8 mouse cellular contexts compared by ENCODE assay signal in genomic region chr10:27616641-27617415, GRCm38 (mm10). TPM values are rescaled to one million over a fixed set of nuclear protein-coding genes. Genes with fewer than 3 reads are reported as not detected.
A peak's percentile ranks its signal among the peaks of the same experiment; 100 is the strongest.
DNase-seq lines count a peak whose midpoint lies in the region; ATAC-seq lines count a peak whose summit lies in the region.

No protein-coding gene starts in this region.

- DNase-seq in spleen, postnatal 4 days (ENCODE audit: low spot score in 2 of 2), result peak; percentile 11 to 55
- DNase-seq in spleen, postnatal 36 days (ENCODE audit: low spot score in 2 of 2), result no peak
- DNase-seq in heart, postnatal 4 days, result peak; percentile 65
- DNase-seq in limb, embryonic 11.5 days (ENCODE audit: low spot score), result peak; percentile 69
- peak; percentile 51 to 59 for DNase-seq in urinary bladder, postnatal 4 days (ENCODE audit: low spot score in 2 of 2)
- DNase-seq in left cerebral cortex, postnatal 25 days (ENCODE audit: low spot score in 2 of 2), result no peak

- no peaks in the 10 kb centered on the region for H3K9me3 ChIP-seq in forebrain, embryonic 15.5 days
- H3K9me3 ChIP-seq in limb, embryonic 11.5 days (ENCODE audit: control insufficient read depth, low read length), result no peaks in the 10 kb centered on the region
- H3K9me3 ChIP-seq in midbrain, embryonic 15.5 days, result no peaks in the 10 kb centered on the region

- intact Hi-C loops in left cerebral cortex, postnatal 25 days (cut with DNase I), result no loop called here

- H3K9ac ChIP-seq in forebrain, embryonic 15.5 days (replicated peaks), result peak overlapping the region; percentile 11; the same call in 1 of the 2 replicates
- peak overlapping the region; percentile 68 for H3K9ac ChIP-seq in limb, embryonic 11.5 days (ENCODE audit: low read length)
- 0 out of 2 replicates have a peak overlapping the region, but pooled peaks have one; percentile 2 for H3K9ac ChIP-seq in midbrain, embryonic 15.5 days

- H3K27me3 ChIP-seq in forebrain, embryonic 15.5 days, result no peaks in the 10 kb centered on the region
- no peaks in the 10 kb centered on the region for H3K27me3 ChIP-seq in limb, embryonic 11.5 days (ENCODE audit: control insufficient read depth, insufficient read depth, low read length)
- no peaks in the 10 kb centered on the region for H3K27me3 ChIP-seq in midbrain, embryonic 15.5 days (replicated peaks)

- WGBS in forebrain, embryonic 15.5 days, result 15% methylated on average over 18 of the region's 18 CpGs
- WGBS in limb, embryonic 11.5 days, result 3% methylated on average over 18 of the region's 18 CpGs
- 15% methylated on average over 18 of the region's 18 CpGs for WGBS in midbrain, embryonic 15.5 days

- H3K4me3 ChIP-seq in forebrain, embryonic 15.5 days, result peak overlapping the region; percentile 28
- H3K4me3 ChIP-seq in limb, embryonic 11.5 days (ENCODE audit: low read depth, low read length), result peak overlapping the region; percentile 42
- H3K4me3 ChIP-seq in midbrain, embryonic 15.5 days, result peak overlapping the region; percentile 25

- no peak overlapping the region for H3K27ac ChIP-seq in forebrain, embryonic 15.5 days (replicated peaks)
- H3K27ac ChIP-seq in limb, embryonic 11.5 days (replicated peaks; ENCODE audit: low read depth, low read length), result peak overlapping the region; percentile 81
- no peak overlapping the region for H3K27ac ChIP-seq in midbrain, embryonic 15.5 days

- H3K4me1 ChIP-seq in forebrain, embryonic 15.5 days, result peaks cover 10% of the 10 kb centered on the region; the same call in 1 of the 2 replicates
- H3K4me1 ChIP-seq in limb, embryonic 11.5 days (ENCODE audit: control insufficient read depth, insufficient read depth, low read length), result peaks cover 10% of the 10 kb centered on the region
- H3K4me1 ChIP-seq in midbrain, embryonic 15.5 days, result peaks cover 6% of the 10 kb centered on the region; the same call in 1 of the 2 replicates

- peak; percentile 76 for ATAC-seq in forebrain, embryonic 15.5 days (replicated peaks)
- peak; percentile 84 for ATAC-seq in limb, embryonic 11.5 days (ENCODE audit: insufficient number of reproducible peaks, low FRiP score, low TSS enrichment, low read depth)
- 0 out of 2 replicates have a peak, but pooled peaks have one; percentile 50 for ATAC-seq in midbrain, embryonic 15.5 days (replicated peaks)

- H3K4me2 ChIP-seq in forebrain, embryonic 15.5 days (replicated peaks), result peak overlapping the region; percentile 46
- peak overlapping the region; percentile 75 for H3K4me2 ChIP-seq in limb, embryonic 11.5 days (ENCODE audit: low read depth, severe bottlenecking)
- peak overlapping the region; percentile 49 for H3K4me2 ChIP-seq in midbrain, embryonic 15.5 days

- H3K36me3 ChIP-seq in forebrain, embryonic 15.5 days, result no peaks in the 10 kb centered on the region
- H3K36me3 ChIP-seq in limb, embryonic 11.5 days (ENCODE audit: control insufficient read depth, insufficient read depth, low read length), result no peaks in the 10 kb centered on the region
- no peaks in the 10 kb centered on the region for H3K36me3 ChIP-seq in midbrain, embryonic 15.5 days (replicated peaks)

RNA-seq across cellular contexts. Expression of gene Lama2, which starts 2.7 kb away (rescaled TPM):
- polyA plus RNA-seq in forebrain, embryonic 15.5 days (2015; fragmentation: Nextera tagmentation; extraction: Ambion mirVana), result 3.8 and 4.2 TPM in 2 replicates
- total RNA-seq in heart, postnatal 4 days (2021), result 100 to 1,000 TPM; 174 to 180 TPM
- polyA plus RNA-seq in limb, embryonic 11.5 days (2014; fragmentation: Nextera tagmentation; extraction: Ambion mirVana), result 8.9 and 12.2 TPM in 2 replicates
- polyA plus RNA-seq in midbrain, embryonic 15.5 days (2015; fragmentation: Nextera tagmentation; extraction: Ambion mirVana), result 4.3 TPM in 2 replicates
- total RNA-seq in left cerebral cortex, postnatal 25 days (2021), result 1 to 10 TPM; 6.8 to 7.1 TPM

Comparison
In these comparisons a context has a peak if more than half of its experiments do, and no peak if none do; other contexts are left out.
1. DNase-seq: peak in spleen, postnatal 4 days (2 of 2), heart, postnatal 4 days (single experiment), limb, embryonic 11.5 days (single experiment) and urinary bladder, postnatal 4 days (2 of 2); none in spleen, postnatal 36 days (0 of 2) and left cerebral cortex, postnatal 25 days (0 of 2).
2. H3K9ac ChIP-seq: peak in every context shown above with its lines; median percentile 68 in limb, embryonic 11.5 days; 11 in forebrain, embryonic 15.5 days; 2 in midbrain, embryonic 15.5 days.
3. Peak in every context shown above with its lines, with median percentiles within 50 percentile points of each other: ATAC-seq, H3K4me2 ChIP-seq and H3K4me3 ChIP-seq.